Mouse (Mus musculus): ENCODE results near the gene Sult1d1. TPM values are rescaled to one million over a fixed set of nuclear protein-coding genes. Genes with fewer than 3 reads are reported as not detected.
A peak's percentile ranks its signal among the peaks of the same experiment; 100 is the strongest.
"Not testable (repeated sequence)": the region's sequence is repeated elsewhere in the genome, so short reads cannot be mapped to it uniquely, and the experiment has no call there.

The Sult1d1 gene
- total RNA-seq (2021), result under 1 TPM in 1 of 2 experiments, not detected in 1; 0.27 TPM
- long read RNA-seq, experiment 1, result 0 reads
- long read RNA-seq, experiment 2, result 0 reads

GRCm38 (mm10) chr5:87568845-87569244 is at the start of gene Sult1d1:
Gene Sult1d1, minus strand, starts transcription at chr5:87569027.
- DNase-seq (ENCODE audit: low spot score in 2 of 2), result no peak

- DNase-seq (ENCODE audit: low spot score in 2 of 2), result no peak
These were observed 46.2 kb upstream of the Sult1d1 start for GRCm38 (mm10) chr5:87615128-87615390.

DNA sequence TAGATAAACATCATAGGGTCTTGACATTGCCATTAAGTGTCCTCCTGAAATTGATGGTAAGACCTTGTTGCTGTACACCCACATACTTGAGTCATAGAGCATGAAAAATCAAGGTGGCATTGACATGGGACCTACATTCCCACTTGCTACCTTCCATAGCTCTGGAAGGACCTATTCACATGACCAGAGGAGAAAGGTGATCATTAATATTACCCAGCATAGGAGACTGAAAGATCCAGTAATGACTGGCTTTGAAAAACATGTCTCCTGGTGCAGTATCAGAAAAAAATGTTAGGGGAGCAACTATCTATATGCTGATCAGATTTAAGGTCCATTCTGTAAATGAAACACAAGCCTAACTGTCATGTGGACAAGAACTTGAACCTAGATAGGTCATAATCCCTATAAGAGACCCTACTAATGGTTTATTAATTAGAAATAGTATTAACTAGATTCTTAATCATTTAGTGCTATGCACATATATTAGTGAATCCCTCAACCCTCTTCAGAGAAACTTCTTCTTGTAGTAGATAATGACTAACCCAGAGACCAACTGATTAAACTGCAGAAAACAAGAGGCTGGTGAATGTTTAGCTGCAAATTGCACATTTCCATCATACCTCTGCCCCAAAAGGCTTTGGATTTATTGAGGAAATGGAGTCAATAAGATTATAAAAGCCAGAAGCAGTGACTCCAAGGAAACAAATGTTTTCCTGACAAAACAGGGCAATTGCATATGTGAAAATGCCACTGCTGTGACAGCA is 45.7 kb upstream of the Sult1d1 start:
- DNase-seq (ENCODE audit: low spot score in 2 of 2), result no peak

- DNase-seq (ENCODE audit: low spot score in 2 of 2), result peak; percentile 22 to 48
These were observed 32.2 kb upstream of the Sult1d1 start for GRCm38 (mm10) chr5:87601018-87601417.

GRCm38 (mm10) chr5:87597891-87598290 is 29.1 kb upstream of the Sult1d1 start:
- no peak for DNase-seq (ENCODE audit: low spot score in 2 of 2)

GRCm38 (mm10) chr5:87591494-87591893 is 22.7 kb upstream of the Sult1d1 start, which contains the start of gene Sult1e1:
Gene Sult1e1, minus strand, starts transcription at chr5:87591594.
- no peak for DNase-seq (ENCODE audit: low spot score in 2 of 2)

GRCm38 (mm10) chr5:87589916-87590315 is 21.1 kb upstream of the Sult1d1 start:
- no peak for DNase-seq (ENCODE audit: low spot score in 2 of 2)

DNA sequence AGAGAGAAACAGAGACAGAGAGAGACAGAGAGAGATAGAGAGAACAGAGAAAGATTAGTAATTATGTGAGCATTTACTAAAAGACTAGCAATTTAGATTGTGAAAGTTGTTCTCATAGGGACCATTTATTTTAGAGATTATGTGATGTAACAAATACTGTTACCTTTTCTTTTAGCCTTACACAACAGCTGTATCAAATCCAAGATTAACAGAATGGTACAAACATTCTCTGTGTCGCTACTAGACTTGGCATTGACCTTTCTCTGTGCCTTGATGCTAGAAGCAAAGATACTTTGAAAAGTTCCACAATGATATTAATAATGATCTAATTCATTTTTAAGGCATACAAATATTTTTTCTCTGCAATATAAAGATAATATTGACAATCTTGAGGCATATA is 11.6 kb upstream of the Sult1d1 start:
- no peak for DNase-seq (ENCODE audit: low spot score in 2 of 2)

- no peak for DNase-seq (ENCODE audit: low spot score in 2 of 2)
These were observed 5.3 kb upstream of the Sult1d1 start for GRCm38 (mm10) chr5:87574174-87574573.

DNA sequence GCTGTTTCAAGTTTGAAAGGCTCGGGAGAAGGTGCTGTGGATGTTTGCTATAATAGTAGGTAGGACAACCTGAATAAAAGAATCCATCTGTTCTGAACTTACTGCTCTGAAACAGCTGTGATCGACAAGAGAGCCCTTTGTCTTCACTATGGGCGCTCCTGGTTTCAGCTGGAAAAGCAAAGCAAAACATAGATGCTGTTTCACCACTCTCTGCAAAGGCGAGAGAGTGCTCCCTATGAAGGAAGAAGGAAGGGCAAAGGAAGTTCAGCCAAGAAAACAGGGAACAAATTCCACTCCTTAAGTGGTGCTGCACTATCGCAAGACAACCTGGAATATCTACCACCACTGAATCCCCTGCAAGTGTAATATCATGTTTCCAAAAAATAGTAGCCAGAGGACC is 4.7 kb upstream of the Sult1d1 start:
- DNase-seq (ENCODE audit: low spot score in 2 of 2), result no peak

DNA sequence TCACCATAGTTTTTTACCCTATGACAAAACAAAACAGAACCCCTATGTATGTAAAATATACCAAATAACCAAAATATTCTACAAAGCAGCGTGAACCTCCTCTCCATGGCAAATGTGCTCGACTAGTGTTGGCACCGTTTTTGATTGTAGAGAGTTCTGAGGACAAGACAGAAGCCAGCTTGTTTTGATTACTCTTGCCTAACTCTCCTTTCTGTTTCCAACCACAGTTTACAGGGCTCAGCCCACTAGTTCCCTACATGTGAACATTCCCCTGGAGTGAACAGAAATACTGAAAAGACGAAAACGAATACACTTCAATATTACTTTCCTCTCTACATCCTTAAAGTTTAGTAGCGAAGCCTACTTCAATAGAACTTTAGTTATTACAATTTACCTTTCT is 4.0 kb upstream of the Sult1d1 start:
- DNase-seq (ENCODE audit: low spot score in 2 of 2), result no peak

GRCm38 (mm10) chr5:87567306-87567705 is 1.5 kb downstream of the Sult1d1 start:
- DNase-seq (ENCODE audit: low spot score in 2 of 2), result no peak

DNA sequence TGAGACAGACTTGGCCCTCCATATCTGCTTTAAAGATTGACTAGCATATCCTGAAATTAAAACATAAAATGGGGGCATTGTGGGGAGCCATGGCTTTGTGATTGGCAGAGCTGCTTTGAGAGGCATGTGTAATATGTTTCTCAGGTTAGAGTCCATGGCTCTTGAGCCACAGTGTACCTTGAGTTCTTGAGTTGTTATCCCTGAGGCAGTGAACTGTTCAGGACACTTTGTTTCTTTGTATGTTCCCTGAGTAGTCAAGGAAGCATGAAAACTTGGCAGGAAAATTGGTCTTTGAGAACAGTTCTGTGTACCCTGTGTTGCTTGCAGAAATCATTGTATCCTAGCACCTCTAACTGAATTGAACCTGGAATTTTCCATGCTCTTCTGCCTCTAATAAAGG is 5.9 kb downstream of the Sult1d1 start:
- DNase-seq (ENCODE audit: low spot score in 2 of 2), result no peak

DNA sequence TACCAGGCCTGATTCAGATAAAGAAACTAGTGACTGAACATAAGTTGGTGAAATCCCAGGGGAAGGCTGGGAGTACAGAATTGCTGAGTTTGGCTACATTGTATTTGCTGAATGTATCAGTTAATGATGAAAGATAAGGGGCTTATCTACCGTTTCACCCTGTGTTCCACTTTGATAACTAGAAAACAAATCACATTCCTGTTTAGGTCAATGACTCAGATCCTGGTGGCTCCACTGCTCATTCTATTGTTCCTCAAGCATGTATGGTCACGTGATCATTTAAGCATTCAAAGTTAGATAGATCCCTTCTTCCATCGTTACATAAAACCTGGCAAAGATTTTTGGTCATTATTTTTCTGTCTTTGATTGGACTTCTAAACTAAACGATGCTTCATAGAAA is 6.3 kb downstream of the Sult1d1 start:
- DNase-seq (ENCODE audit: low spot score in 2 of 2), result no peak

- no peak for DNase-seq (ENCODE audit: low spot score in 2 of 2)
These were observed 8.7 kb downstream of the Sult1d1 start for GRCm38 (mm10) chr5:87560145-87560544.

- no peak for DNase-seq (ENCODE audit: low spot score in 2 of 2)
These were observed 17.9 kb downstream of the Sult1d1 start for GRCm38 (mm10) chr5:87550935-87551334.

DNA sequence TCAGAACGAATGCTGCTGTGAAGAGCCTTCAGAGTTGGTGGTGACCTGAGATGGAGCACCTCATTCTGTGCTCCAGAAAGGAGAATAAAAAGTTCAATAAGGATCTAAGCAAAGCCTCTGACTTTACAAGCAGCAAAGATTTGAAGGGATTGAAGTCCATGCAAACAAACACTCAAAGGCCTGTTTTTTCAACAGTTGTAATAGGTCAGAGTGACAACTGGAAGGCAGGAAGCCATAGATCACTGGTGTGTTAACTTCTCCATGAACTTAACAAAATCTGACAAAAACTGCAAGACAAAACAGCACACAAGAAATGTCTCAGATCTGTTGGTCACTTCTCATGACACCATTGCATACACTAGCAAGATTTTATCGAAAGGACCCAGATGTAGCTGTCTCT is 30.7 kb downstream of the Sult1d1 start, which contains the start of gene Sult1b1:
Gene Sult1b1, minus strand, starts transcription at position 85 of the 400 bp plus-strand sequence.
- DNase-seq (ENCODE audit: low spot score in 2 of 2), result no peak

GRCm38 (mm10) chr5:87535994-87536644 is 32.7 kb downstream of the Sult1d1 start:
- no peak for DNase-seq (ENCODE audit: low spot score in 2 of 2)

DNA sequence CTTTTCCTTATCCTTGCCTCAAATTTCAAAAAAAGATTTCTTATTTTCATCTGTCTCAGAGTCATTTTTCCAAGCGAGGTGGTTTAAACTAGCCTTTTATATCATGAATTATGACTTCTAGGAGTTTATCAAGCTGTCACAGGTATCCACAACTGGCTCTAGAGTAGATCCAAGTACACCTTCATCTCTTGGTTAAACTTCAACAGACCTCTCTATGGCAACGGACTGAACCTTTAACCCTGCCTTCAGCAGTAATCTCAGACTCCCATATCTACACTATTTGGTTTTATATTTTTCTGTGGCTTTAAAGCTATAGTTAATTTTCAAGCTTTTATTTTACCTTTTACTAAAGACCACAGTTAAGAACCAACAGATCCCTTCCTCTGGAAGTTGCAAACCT is 36.5 kb downstream of the Sult1d1 start:
- no peak for DNase-seq (ENCODE audit: low spot score in 2 of 2)

- DNase-seq (ENCODE audit: low spot score in 2 of 2), result not testable (repeated sequence)
These were observed 45.3 kb downstream of the Sult1d1 start for GRCm38 (mm10) chr5:87523561-87523960.

DNA sequence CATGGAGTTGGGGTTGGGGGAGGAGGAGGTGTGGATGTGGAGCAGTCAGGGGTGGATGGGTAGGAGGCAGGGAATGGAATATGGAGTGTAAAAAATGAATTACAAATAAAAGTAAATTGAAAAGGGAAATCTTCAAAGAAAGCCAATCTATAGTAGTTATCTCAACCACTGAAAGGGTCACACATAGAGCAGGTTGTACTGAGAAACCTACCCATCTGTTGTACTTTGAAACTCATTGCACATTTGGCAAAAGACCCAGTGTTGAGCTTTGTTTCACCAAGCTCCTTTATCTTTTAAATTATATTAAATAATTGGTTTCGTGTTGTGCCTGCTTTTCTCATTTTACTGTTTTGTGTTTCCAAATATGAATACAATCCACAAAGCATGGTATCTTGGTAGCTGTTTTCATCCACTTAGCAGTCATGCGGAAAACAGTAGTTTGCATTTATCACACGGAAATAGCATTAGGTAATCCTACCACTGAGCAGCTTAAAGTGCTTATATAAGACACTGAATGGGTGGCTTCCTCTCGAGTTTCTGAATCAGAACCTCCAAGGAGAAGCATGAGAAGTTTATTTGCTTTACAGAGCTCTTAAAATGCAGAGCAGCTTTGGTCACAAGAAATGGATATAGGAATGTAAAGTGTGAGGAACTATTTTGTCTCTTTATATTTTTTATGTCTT is 62.9 kb downstream of the Sult1d1 start:
- no peak for DNase-seq (ENCODE audit: low spot score in 2 of 2)

Measured in adrenal gland, adult 18-20 months (tissue).